Mouse (Mus musculus): ENCODE results near the gene Gm10721.
"Not testable (repeated sequence)": the region's sequence is repeated elsewhere in the genome, so short reads cannot be mapped to it uniquely, and the experiment has no call there.

Gene Gm10721

GRCm38 (mm10) chr9:3012733-3013279 is at the start of gene Gm10721:
Gene Gm10721 (plus strand): TSS chr9:3013140.
- not testable (repeated sequence) for DNase-seq

GRCm38 (mm10) chr9:3000445-3000972 is 12.4 kb upstream of the Gm10721 start, which contains the start of gene Gm10722:
Gene Gm10722 (plus strand): TSS chr9:3000922.
- DNase-seq = not testable (repeated sequence)

GRCm38 (mm10) chr9:3001006-3001405 is 11.9 kb upstream of the Gm10721 start:
- not testable (repeated sequence) for DNase-seq

GRCm38 (mm10) chr9:3001948-3002659 is 10.8 kb upstream of the Gm10721 start:
- DNase-seq = peak; percentile 15 to 52

- DNase-seq = not testable (repeated sequence)
These were observed 10.0 kb upstream of the Gm10721 start, which contains the start of gene Gm11168 for GRCm38 (mm10) chr9:3002794-3003396. Gene Gm11168 (plus strand): TSS chr9:3003346.

- DNase-seq = not testable (repeated sequence)
These were observed 6.8 kb upstream of the Gm10721 start for GRCm38 (mm10) chr9:3006179-3006578.

- DNase-seq = peak; percentile 23 to 57
These were observed 6.3 kb upstream of the Gm10721 start for GRCm38 (mm10) chr9:3006636-3007035.

- DNase-seq = not testable (repeated sequence)
These were observed 5.7 kb upstream of the Gm10721 start for GRCm38 (mm10) chr9:3007272-3007671.

- not testable (repeated sequence) for DNase-seq
These were observed 3.6 kb upstream of the Gm10721 start for GRCm38 (mm10) chr9:3009331-3009730.

GRCm38 (mm10) chr9:3012054-3012621 is 802 bp upstream of the Gm10721 start:
- not testable (repeated sequence) for DNase-seq

- not testable (repeated sequence) for DNase-seq
These were observed 2.4 kb downstream of the Gm10721 start, which contains the start of gene Gm10720 for GRCm38 (mm10) chr9:3015354-3015753. Gene Gm10720 (plus strand): TSS chr9:3015654.

GRCm38 (mm10) chr9:3015896-3016295 is 3.0 kb downstream of the Gm10721 start:
- DNase-seq = not testable (repeated sequence)

- not testable (repeated sequence) for DNase-seq
These were observed 4.2 kb downstream of the Gm10721 start, which contains the start of gene Gm10719 for GRCm38 (mm10) chr9:3017108-3017507. Gene Gm10719 (plus strand): TSS chr9:3017408.

- DNase-seq = peak; percentile 11 to 21
These were observed 6.0 kb downstream of the Gm10721 start for GRCm38 (mm10) chr9:3018944-3019343.

GRCm38 (mm10) chr9:3019835-3020727 is 7.1 kb downstream of the Gm10721 start:
- DNase-seq = peak in 1 of 2 experiments; percentile 8

GRCm38 (mm10) chr9:3022316-3023008 is 9.5 kb downstream of the Gm10721 start:
- DNase-seq = not testable (repeated sequence)

- DNase-seq = not testable (repeated sequence)
These were observed 10.5 kb downstream of the Gm10721 start, which contains the start of gene Gm10718 for GRCm38 (mm10) chr9:3023312-3023984. Gene Gm10718 (plus strand): TSS chr9:3023547.

- peak; percentile 20 to 52 for DNase-seq
These were observed 11.2 kb downstream of the Gm10721 start for GRCm38 (mm10) chr9:3023985-3024648.

- DNase-seq = peak in 1 of 2 experiments; percentile 13
These were observed 12.1 kb downstream of the Gm10721 start, which contains the start of gene Gm10717 for GRCm38 (mm10) chr9:3024912-3025467. Gene Gm10717 (plus strand): TSS chr9:3025417.
